Mouse (Mus musculus): ENCODE measurements around the gene Clnk.

DNA sequence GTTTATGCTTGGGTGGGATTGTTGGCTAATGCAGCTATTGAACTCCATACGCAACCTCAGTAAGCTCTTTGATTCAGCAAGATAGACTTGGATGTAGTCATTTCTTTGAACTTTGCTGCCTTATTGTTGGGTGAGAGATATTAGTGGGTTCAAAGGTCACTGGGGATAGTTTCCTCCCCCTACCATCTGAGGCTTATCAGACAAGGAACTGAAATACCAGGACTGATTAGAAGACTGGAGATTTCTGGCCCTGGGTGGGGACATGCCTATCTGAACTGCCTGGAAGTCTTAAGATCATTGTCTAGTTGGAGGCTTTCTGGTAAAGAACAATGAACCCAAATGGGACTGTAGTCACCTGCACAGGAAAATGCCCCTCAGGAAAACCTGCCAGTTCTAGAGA is 26.4 kb downstream of the Clnk start:
- TF ChIP-seq GATA1 (IDR thresholded peaks at IDR 0.05; ENCODE audit: low read length) (no peak), TAL1 (IDR thresholded peaks at IDR 0.05; ENCODE audit: low read length) (no peak)

Measured in erythroblast, embryonic 14.5 days (primary cell).